Mouse (Mus musculus) liver, embryonic 14.5 days (tissue): Measurements from ENCODE around the gene Col6a5.

Experiments used
- CTCF ChIP-seq: IDR thresholded peaks from 2 replicates; pipeline ENCODE4 v1.5.1; 2016; ENCODE audit warnings: antibody characterized with exemption, low read depth, control low read depth
- EP300 ChIP-seq: IDR thresholded peaks from 2 replicates; pipeline ENCODE4 v1.6.1; 2016; ENCODE audit warnings: antibody characterized with exemption, low read depth

GRCm38 (mm10) chr9:105990099-105990498 lies 29.7 kb upstream of the Col6a5 start:
- TF ChIP-seq CTCF (no peak), EP300 (no peak)
